Mouse (Mus musculus): ENCODE data around the gene Wipf2. TPM values are rescaled to one million over a fixed set of nuclear protein-coding genes. Genes with fewer than 3 reads are reported as not detected.

The Wipf2 gene
- total and polyA plus RNA-seq, 2 experiments from 2014 or later = 3.5 to 10.4 TPM

DNA sequence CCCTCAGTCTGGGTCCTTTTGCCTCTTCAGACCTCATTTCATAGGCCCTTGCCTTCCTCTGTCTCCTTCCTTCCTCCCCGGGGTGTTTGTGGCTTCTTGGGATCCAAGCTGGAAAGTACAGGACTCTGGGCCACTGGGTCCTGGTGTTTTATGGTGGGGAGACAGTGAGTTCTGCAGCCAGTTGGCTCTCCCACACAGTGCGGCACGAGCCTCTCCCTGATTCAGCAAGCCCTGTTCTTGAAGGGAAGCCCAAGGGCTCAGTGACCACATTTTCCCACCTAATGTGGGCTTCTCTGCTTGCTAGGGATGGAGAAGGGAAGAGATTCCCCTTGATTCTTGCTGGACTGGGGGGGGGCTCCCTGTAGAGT, 79.1 kb downstream of the Wipf2 start:
- H3K4me2 ChIP-seq (ENCODE audit: low read depth, low read length) = peak overlapping the region; percentile 62
- DNase-seq (ENCODE audit: low spot score) (no peak), ATAC-seq (no peak; the same call in 1 of the 2 replicates)
- H3K27me3 ChIP-seq (ENCODE audit: insufficient read depth, low read length) = no peaks in the 10 kb centered on the region
- no peaks in the 10 kb centered on the region for H3K9me3 ChIP-seq (ENCODE audit: low read length)
- peak overlapping the region; percentile 78 for H3K27ac ChIP-seq
- WGBS = 40% methylated on average over 3 of the region's 3 CpGs
- no peaks in the 10 kb centered on the region for H3K36me3 ChIP-seq (ENCODE audit: insufficient read depth, low read length)
- no peak for TF ChIP-seq CTCF (IDR thresholded peaks at IDR 0.05; ENCODE audit: low read depth)
- H3K9ac ChIP-seq (replicated peaks; ENCODE audit: low read length) = 0 out of 2 replicates have a peak overlapping the region, but pooled peaks have one; percentile 61
- H3K4me3 ChIP-seq (ENCODE audit: low read length) = peak overlapping the region; percentile 38; the same call in 1 of the 2 replicates
- H3K4me1 ChIP-seq (ENCODE audit: insufficient read depth, low read length) = peaks cover 39% of the 10 kb centered on the region

DNA sequence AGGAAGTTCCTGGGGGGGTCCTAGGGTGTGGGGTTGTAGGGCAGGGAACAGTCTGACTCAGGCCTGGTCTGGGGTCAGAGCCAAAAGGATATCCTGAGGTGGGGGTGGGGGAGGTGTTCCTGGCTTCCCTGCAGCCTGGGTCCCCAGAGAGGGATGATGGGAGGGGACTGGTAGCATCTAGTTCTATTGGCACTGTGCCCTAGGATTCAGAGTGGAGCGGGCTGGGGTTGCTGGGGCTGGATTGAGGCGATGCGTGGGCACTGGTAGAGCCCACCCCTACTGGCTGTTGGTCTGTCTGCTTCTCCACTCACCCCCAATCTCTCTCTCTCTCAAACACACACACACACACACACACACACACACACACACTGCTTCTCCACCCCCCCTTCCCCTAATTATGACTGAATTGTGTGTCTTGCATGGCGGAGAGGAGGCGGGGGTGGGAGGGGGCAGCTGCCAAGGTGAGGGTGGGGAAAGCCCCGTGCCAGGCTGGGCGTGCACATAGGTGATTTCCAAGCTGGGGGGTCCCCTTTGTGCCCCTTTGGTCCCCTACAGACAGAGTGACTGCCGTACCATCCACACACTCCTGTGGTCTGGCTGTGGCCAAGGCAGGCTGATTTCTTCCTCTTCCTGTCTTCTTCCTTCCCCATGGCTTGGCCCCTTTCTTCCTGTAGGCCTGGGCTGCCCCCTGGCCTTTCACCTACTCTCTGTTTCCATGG, 79.6 kb downstream of the Wipf2 start:
- H3K9me3 ChIP-seq (ENCODE audit: low read length) = no peaks in the 10 kb centered on the region
- H3K27ac ChIP-seq = peak overlapping the region; percentile 78
- DNase-seq (ENCODE audit: low spot score) = peak; percentile 69
- no peaks in the 10 kb centered on the region for H3K36me3 ChIP-seq (ENCODE audit: insufficient read depth, low read length)
- TF ChIP-seq CTCF (IDR thresholded peaks at IDR 0.05; ENCODE audit: low read depth) = no peak
- H3K4me1 ChIP-seq (ENCODE audit: insufficient read depth, low read length) = peaks cover 38% of the 10 kb centered on the region
- 0 out of 2 replicates have a peak overlapping the region, but pooled peaks have one; percentile 0 for H3K4me2 ChIP-seq (ENCODE audit: low read depth, low read length)
- peak; percentile 34; the same call in 1 of the 2 replicates for ATAC-seq
- WGBS = 44% methylated on average over 8 of the region's 8 CpGs
- H3K4me3 ChIP-seq (ENCODE audit: low read length) = no peak overlapping the region
- no peaks in the 10 kb centered on the region for H3K27me3 ChIP-seq (ENCODE audit: insufficient read depth, low read length)
- H3K9ac ChIP-seq (replicated peaks; ENCODE audit: low read length) = no peak overlapping the region

DNA sequence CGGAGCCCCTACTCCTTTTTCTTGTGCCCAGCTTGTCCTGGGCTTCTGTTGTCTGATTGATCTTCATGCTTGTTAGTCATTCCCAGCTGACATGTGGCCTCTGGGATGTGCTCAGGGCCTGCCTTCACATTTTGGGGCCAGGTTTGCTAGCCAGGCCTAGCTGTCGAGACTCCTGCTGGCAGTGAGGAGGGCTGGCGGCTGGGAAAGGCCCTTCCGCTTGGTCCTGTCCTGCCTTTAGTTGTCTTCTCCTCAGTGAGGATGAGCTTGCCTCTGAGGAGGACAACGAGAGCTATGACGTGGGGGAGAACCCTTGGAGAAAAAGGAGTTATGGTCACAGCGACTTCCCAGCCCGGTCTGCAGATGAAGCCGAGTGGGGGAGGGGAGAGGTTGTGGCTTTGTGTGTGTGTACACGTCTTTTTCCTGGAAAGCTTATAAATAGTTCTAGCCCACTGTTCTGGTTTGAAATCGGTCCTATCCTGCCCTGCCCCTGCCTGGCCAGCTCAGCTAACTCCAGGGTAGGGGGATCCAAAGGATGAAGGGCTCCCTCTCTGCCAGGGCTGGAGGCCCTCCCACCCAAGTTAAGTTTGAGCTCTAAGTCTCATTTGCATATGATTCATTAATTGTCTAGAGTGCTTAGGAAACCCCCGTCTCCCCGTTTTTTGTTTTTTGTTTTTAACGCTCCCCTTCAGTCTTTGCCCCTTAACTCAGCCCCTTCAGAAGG, 80.5 kb downstream of the Wipf2 start:
- DNase-seq (ENCODE audit: low spot score) = peak; percentile 2
- WGBS = 32% methylated on average over 14 of the region's 14 CpGs
- no peaks in the 10 kb centered on the region for H3K27me3 ChIP-seq (ENCODE audit: insufficient read depth, low read length)
- H3K4me1 ChIP-seq (ENCODE audit: insufficient read depth, low read length) = peaks cover 36% of the 10 kb centered on the region
- no peak overlapping the region for H3K9ac ChIP-seq (replicated peaks; ENCODE audit: low read length)
- H3K27ac ChIP-seq = peak overlapping the region; percentile 78
- no peak for TF ChIP-seq CTCF (IDR thresholded peaks at IDR 0.05; ENCODE audit: low read depth)
- H3K4me2 ChIP-seq (ENCODE audit: low read depth, low read length) = no peak overlapping the region
- H3K36me3 ChIP-seq (ENCODE audit: insufficient read depth, low read length) = no peaks in the 10 kb centered on the region
- no peaks in the 10 kb centered on the region for H3K9me3 ChIP-seq (ENCODE audit: low read length)
- H3K4me3 ChIP-seq (ENCODE audit: low read length) = no peak overlapping the region
- no peak for ATAC-seq

DNA sequence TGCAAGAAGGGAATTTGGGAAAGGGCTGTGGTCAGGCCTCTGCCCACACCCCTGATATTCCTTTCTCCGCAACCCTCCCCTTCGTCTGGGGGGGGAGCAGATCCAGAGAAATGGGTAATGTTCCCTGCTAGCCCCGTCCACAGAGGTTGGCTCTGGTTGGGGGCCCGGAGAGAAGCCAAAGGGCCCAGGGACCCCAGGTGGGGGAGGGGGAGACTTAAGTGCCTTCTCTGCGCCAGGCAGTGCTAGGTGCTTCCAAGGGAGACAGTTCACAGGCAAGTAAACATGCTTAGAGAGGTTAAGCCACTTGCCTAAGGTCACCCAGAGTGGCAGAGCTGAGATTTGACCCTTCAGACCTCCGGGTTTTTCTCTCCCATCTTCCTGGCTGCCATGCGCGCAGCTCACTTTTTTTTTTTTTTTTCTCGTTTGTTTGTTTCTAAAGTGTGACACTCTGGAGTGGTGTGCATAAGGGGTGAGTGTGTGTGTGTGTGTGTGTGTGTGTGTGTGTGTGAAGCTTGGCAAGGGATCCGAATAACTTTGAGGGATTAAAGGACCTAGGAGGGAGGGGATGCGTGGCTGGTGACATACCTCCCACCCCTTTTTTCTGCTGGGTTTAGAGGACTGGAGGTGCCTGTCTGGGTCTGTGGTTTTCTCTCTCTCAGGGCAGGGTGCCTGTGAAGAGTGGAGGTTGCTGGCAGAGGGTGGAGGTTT, 81.6 kb downstream of the Wipf2 start:
- Histone ChIP-seq H3K27ac (no peak overlapping the region), H3K4me3 (ENCODE audit: low read length) (no peak overlapping the region), H3K9me3 (ENCODE audit: low read length) (no peaks in the 10 kb centered on the region), H3K36me3 (ENCODE audit: insufficient read depth, low read length) (no peaks in the 10 kb centered on the region), H3K27me3 (ENCODE audit: insufficient read depth, low read length) (no peaks in the 10 kb centered on the region), H3K4me1 (ENCODE audit: insufficient read depth, low read length) (peaks cover 37% of the 10 kb centered on the region), H3K4me2 (ENCODE audit: low read depth, low read length) (no peak overlapping the region), H3K9ac (replicated peaks; ENCODE audit: low read length) (no peak overlapping the region)
- DNase-seq (ENCODE audit: low spot score) (no peak), ATAC-seq (no peak)
- no peak for TF ChIP-seq CTCF (IDR thresholded peaks at IDR 0.05; ENCODE audit: low read depth)
- WGBS = 44% methylated on average over 11 of the region's 11 CpGs

DNA sequence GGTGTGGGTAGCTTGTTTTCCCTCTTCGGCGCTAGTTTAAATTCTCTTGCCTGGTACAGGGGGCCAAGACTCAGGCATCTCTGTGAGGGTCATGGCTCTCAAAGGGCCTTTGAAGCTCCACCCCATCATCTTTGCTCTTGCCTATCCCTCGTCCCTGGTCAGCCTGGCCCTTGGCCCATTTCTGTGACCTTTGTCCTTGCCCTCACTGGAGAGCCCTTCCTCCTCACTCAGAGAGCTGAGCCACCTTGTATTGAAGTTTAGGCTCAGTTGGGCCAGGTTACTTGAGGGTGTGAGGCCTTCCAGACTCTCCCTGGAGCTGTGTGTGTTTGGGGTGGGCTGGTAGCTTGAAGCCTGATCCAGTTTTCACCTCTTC, 82.2 kb downstream of the Wipf2 start:
- Histone ChIP-seq H3K4me1 (ENCODE audit: insufficient read depth, low read length) (peaks cover 33% of the 10 kb centered on the region), H3K4me3 (ENCODE audit: low read length) (no peak overlapping the region), H3K4me2 (ENCODE audit: low read depth, low read length) (no peak overlapping the region), H3K27me3 (ENCODE audit: insufficient read depth, low read length) (no peaks in the 10 kb centered on the region), H3K9ac (replicated peaks; ENCODE audit: low read length) (no peak overlapping the region), H3K36me3 (ENCODE audit: insufficient read depth, low read length) (no peaks in the 10 kb centered on the region), H3K9me3 (ENCODE audit: low read length) (no peaks in the 10 kb centered on the region), H3K27ac (no peak overlapping the region)
- no peak for TF ChIP-seq CTCF (IDR thresholded peaks at IDR 0.05; ENCODE audit: low read depth)
- ATAC-seq (no peak), DNase-seq (ENCODE audit: low spot score) (no peak)
- WGBS = 68% methylated on average over 3 of the region's 3 CpGs

DNA sequence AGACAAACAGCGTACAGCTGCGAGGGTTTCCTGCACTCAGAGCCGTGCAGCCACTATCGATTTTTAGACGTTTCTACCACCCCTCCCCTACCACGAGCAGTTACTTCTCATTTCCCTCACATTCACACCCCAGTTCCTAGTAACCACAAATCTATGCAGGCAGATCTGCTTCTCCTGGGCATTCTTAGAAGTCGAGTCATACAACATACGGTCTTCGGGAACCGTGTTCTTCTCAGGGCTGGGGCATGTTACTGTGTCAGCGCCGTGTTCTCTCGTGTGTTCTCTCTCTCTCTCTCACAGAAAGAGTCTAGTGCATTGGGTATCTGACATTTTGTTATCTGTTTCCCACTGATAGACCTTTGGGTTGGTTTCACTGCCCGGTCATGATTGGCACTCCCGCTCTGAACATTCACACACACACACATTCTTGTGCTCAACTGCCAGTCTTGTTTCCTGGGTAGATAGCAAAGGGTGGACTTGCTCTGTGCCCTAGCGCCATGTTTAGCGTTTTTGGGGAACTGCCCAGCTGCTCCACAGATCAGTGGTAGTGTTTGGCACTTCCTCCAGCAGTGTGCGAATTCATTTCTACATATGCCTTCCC, 84.6 kb downstream of the Wipf2 start:
- no peak overlapping the region for H3K4me3 ChIP-seq (ENCODE audit: low read length)
- no peaks in the 10 kb centered on the region for H3K36me3 ChIP-seq (ENCODE audit: insufficient read depth, low read length)
- no peak overlapping the region for H3K4me2 ChIP-seq (ENCODE audit: low read depth, low read length)
- DNase-seq (ENCODE audit: low spot score) (no peak), ATAC-seq (no peak)
- no peaks in the 10 kb centered on the region for H3K9me3 ChIP-seq (ENCODE audit: low read length)
- peaks cover 21% of the 10 kb centered on the region for H3K4me1 ChIP-seq (ENCODE audit: insufficient read depth, low read length)
- no peak overlapping the region for H3K9ac ChIP-seq (replicated peaks; ENCODE audit: low read length)
- H3K27me3 ChIP-seq (ENCODE audit: insufficient read depth, low read length) = no peaks in the 10 kb centered on the region
- WGBS = 87% methylated on average over 18 of the region's 18 CpGs
- no peak for TF ChIP-seq CTCF (IDR thresholded peaks at IDR 0.05; ENCODE audit: low read depth)
- H3K27ac ChIP-seq = no peak overlapping the region
